Mouse (Mus musculus) kidney, postnatal 25 days (tissue): Measurements from ENCODE around the gene Fam19a5.

ENCODE experiments used
- DNase-seq, 2 experiments: peaks; one replicate each; pipeline ENCODE4 v3.0.0; 2021; ENCODE audit warnings: mixed read lengths in 2 of 2

Fam19a5 gene

DNA sequence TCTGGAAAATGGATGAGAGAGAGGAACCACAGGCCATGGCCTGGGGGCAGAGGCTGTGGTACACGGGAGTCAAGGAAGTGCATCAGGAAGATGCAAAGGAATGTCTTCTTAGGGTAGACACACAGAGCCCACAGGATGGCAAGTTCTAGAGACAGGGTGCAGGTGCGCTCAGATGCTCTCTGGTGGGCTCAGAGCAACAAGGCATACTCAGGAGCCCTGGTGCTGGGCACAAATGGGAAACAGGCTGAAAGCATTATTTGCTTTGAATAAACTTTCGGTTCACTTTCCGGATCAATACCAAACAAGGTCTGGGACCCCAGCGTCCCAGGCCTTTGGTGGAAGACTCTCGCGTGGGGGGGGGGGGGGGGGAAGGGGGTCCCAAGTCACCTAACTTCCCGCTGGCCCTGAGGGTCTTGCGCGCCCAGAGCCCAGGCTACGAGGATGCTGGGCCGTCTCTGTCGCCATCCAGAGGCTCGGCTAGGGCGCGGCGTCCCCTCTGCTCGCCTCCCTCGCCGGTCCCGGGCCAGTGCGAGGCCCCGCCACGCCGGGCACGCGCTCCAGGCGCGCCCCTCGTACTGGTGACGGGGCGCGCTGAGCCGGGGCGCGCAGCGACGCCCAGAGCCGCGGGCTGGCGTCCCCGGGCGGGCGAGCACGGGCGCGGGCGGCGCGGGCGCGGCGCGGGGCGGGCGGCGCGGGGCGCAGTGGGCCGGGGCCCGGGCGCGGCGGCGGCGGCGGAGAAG, at the start of gene Fam19a5:
TSS of gene Fam19a5 (plus strand) at position 701 of the 740 bp plus-strand sequence.
- no peak for DNase-seq

DNA sequence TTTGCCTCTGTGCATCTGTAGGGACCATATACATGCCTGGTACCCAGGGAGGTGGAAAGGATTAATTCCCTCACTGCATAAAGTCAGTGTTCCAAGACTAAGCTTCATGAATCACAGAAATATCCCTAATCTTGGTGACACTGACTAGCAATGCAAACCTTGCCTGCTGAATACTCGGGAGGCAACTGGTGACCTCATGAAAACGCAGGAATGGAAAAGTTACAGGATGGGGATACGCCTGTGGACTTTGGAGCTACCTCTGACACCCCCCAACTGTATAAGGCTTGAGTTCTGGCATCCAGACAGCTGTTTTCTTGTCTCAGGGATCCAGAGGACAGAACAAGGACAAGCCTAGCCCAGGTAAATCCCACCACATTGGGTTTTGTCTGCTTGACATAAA, 42.4 kb upstream of the Fam19a5 start:
- DNase-seq: no peak

DNA sequence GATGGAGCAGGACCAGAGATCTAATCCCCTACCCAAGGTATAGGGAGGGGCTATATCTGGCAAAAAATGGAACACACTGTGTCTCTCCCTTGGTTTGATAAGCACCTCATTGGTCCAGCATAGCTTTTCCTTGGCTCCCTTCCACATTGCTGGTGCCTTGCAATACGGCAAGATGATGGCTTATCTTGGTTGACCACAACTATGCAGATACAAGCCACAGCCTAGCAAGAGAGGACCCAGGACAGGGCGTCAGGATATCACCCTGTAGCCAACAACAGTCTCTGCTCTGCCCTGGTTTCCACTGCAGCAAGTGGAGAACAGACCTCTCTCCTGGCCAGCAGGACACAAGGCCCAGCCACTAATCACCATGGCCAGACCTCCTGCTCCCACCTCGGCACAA, 36.8 kb upstream of the Fam19a5 start:
- DNase-seq: no peak

DNA sequence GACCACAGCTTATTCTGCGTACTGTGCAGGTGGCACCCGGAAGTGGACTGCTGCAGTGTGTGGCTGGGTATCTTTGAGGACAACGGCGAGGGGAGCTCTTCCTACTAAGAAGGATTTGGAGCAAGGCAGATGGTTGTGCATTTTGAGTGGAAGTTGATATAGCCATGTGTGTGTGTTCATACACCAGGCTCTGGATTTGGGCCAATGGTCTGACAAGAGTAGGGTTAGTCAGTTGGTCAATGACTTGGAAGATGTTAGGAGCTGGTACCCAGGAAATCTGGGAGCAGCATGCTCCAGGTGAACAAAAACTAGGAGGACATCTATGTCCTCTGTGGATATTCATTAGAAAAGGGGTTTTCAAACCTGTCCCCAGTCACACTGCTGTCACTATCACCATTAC, 33.2 kb upstream of the Fam19a5 start:
- no peak for DNase-seq

DNA sequence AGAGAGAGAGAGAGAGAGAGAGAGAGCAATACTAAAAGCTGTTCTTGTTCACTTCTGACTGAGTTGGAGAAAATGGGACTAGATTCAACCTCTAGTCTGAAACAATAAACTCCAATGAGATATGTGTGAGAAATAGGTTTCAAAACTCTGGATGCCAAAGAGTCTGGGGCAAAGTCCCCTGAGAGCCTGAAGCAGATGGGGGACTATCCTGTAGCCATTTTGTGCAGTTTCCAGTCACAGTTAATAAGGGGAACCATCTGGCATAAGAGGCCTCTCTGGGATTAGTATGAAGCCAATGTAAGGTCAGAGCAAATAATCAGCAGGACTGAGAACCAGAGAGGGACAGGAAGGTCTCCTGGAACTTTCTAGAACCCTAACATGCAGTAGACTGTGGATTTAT, 25.9 kb upstream of the Fam19a5 start:
- no peak for DNase-seq

GRCm38 (mm10) chr15:87529271-87529670, 14.8 kb upstream of the Fam19a5 start:
- DNase-seq: no peak

DNA sequence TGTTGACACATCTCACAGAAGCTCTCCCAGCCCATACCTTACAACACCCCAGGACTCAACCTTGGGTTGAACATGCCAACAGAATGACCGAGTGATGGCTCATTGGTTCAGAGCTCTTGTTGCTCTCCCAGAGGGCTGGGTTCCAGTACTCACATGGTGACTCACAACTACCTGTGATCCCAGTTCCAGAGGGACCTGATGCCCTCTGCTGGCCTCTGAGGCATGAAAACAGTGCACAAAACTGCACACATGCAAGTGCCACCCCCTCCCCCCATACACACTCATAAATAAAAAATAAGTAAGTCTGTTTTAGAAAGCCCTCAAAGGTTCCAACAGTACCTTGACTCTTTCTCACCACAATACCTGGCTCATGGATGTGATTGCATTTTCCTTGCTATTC, 2.4 kb upstream of the Fam19a5 start:
- DNase-seq: no peak

GRCm38 (mm10) chr15:87544401-87545129, 466 bp downstream of the Fam19a5 start:
- peak in 1 of 2 experiments; percentile 6 for DNase-seq

DNA sequence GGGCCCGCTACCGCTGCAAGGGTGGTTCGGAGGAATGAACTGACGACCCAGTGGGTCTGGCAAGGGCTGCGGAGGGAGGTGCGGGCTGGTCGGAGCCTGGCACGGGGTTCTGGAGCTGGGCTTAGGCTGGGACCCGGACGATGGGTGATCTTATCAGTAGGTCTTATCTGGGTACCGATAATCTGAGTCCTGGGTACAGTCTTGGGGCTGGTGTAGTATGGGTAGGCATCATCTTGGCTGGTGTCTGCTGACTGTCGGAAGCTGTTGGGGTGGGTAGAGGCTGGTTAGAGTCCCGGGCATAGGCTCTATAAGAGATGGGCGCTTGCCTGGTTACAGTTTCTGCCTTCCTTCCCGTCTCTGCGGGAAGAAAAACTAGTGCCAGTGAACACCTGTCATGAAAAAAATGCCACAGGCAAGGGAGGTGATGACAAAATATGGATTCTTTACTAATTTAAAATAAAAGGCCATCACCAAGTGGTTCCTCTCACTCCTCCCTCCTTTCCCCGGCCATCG, 1.1 kb downstream of the Fam19a5 start:
- DNase-seq: no peak

- DNase-seq: no peak
Measured at GRCm38 (mm10) chr15:87545731-87546360, 1.7 kb downstream of the Fam19a5 start.

DNA sequence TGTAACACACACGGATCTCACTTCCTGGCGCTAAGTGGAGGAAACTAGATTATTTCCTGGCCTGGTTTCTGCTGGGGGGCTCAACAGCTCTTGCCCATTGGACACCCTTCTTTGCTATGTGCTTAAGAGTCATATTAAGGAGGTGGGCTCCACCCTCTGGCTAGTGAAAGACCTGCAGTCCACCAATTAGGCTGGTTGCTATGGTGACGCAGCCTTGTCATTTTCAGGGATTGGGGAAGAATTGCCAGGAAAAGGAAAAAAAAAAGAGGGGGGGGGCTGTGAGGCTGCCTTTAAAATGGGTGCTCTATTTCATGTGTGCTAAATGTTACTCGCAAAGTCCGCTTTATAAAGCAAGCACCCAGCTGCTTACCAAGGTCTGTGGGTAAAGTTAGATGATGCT, 2.9 kb downstream of the Fam19a5 start:
- DNase-seq: peak in 1 of 2 experiments; percentile 23

- no peak for DNase-seq
Measured at GRCm38 (mm10) chr15:87549724-87550123, 5.6 kb downstream of the Fam19a5 start.

GRCm38 (mm10) chr15:87550756-87551155, 6.7 kb downstream of the Fam19a5 start:
- DNase-seq: peak in 1 of 2 experiments; percentile 20

GRCm38 (mm10) chr15:87551556-87551955, 7.5 kb downstream of the Fam19a5 start:
- peak in 1 of 2 experiments; percentile 14 for DNase-seq

- peak in 1 of 2 experiments; percentile 18 for DNase-seq
Measured at GRCm38 (mm10) chr15:87555811-87556210, 11.7 kb downstream of the Fam19a5 start.

DNA sequence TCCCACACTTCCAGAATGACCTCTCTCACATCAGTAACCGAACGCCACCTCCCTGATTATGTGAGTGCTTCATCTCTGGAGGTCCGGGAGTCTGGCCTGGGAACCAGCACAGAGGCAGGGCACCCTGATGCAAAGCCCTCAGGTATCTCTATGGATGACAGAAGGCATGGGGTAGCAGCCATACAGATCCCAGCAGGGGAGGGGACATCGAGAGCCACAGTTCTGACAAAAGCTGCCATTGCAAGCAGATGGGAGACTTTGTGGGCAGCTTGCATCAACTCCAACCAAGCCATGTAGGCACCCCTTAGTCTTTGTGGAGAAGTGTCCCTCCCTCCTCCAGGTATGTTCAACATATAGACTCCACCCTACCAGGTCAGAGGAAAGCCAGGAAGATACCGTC, 20.2 kb downstream of the Fam19a5 start:
- DNase-seq: no peak

- peak in 1 of 2 experiments; percentile 29 for DNase-seq
Measured at GRCm38 (mm10) chr15:87566040-87566929, 22.2 kb downstream of the Fam19a5 start.

GRCm38 (mm10) chr15:87570182-87570581, 26.1 kb downstream of the Fam19a5 start:
- no peak for DNase-seq

GRCm38 (mm10) chr15:87579861-87580260, 35.8 kb downstream of the Fam19a5 start:
- DNase-seq: no peak

GRCm38 (mm10) chr15:87583921-87584621, 40.0 kb downstream of the Fam19a5 start:
- DNase-seq: no peak

- DNase-seq: no peak
Measured at GRCm38 (mm10) chr15:87590975-87591374, 46.9 kb downstream of the Fam19a5 start.

GRCm38 (mm10) chr15:87596731-87597130, 52.6 kb downstream of the Fam19a5 start:
- peak in 1 of 2 experiments; percentile 16 for DNase-seq
